Mouse (Mus musculus): ENCODE data around the gene Gp5. TPM values are rescaled to one million over a fixed set of nuclear protein-coding genes. Genes with fewer than 3 reads are reported as not detected.

The Gp5 gene
- total RNA-seq, 2 experiments from 2014 or later = 2.1 to 2.2 TPM

Other genes starting within 250 kb of the Gp5 start
- 10 to 100 TPM; 12.8 to 18.6 TPM for gene Hes1, start 246.4 kb downstream of the Gp5 start, total RNA-seq (2021)
- not detected for gene Cpn2, start 43.3 kb downstream of the Gp5 start, total RNA-seq (2021)
- under 1 TPM; 0.14 to 0.21 TPM for gene Lrrc15, start 27.5 kb downstream of the Gp5 start, total RNA-seq (2021)
- gene Atp13a3, start 95.2 kb upstream of the Gp5 start, total RNA-seq (2021) = 10 to 100 TPM; 65.0 to 70.9 TPM
- gene Tmem44, start 240.1 kb upstream of the Gp5 start, total RNA-seq (2021) = 10 to 100 TPM; 44.5 to 46.6 TPM